Mouse (Mus musculus): ENCODE results near the gene Fam25c. TPM values are rescaled to one million over a fixed set of nuclear protein-coding genes. Genes with fewer than 3 reads are reported as not detected.
A peak's percentile ranks its signal among the peaks of the same experiment; 100 is the strongest.

The Fam25c gene
- total RNA-seq, 2 experiments from 2014 or later: not detected

DNA sequence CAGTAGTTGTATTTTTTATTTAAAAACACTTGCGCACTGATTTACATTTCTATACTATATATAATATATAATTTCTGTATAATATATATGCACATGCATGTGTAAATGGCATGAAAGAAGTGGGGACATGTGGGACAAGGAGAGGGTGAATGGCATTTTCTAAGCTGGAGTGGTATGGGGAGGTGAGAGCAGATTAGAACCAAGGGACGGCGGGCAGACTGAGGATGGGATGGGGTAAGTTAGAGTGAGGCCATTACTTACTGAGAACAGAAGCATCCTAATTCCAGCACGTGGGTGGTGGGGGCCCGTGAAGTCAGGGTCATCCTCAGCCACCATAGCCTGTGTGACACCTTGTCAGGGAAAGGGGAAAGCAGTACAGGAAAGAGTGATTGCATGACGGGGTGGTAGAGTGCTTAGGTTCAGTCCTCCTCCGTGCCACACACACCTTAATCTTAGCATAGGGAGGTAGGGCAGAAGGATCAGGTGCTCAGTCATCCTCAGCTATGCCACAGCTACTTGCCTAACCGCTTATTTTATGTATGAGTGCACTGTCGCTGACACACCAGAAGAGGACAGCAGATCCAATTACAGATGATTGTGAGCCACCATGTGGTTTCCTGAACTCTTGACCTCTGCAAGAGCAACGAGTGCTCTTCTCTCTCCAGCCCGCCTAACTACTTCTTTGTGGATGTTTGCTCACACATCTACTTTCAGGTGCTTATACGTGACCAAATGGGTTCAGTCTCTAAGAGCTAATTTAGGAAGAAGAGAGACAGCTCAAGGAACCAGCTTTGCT is 9.3 kb downstream of the Fam25c start:
- H3K4me3 ChIP-seq: no peak overlapping the region
- peak; percentile 20; the same call in 1 of the 2 replicates for TF ChIP-seq CTCF (IDR thresholded peaks at IDR 0.05)
- H3K27ac ChIP-seq: no peak overlapping the region
- no peak for DNase-seq (ENCODE audit: extremely low spot score in 1 of 2, low spot score in 2 of 2)
- intact Hi-C loops (cut with DNase I): no loop called here

- DNase-seq (ENCODE audit: extremely low spot score in 1 of 2, low spot score in 2 of 2): no peak
- no peak for TF ChIP-seq CTCF (IDR thresholded peaks at IDR 0.05)
- intact Hi-C loops (cut with DNase I): no loop called here
- no peak overlapping the region for H3K4me3 ChIP-seq
- no peak overlapping the region for H3K27ac ChIP-seq
Measured at GRCm38 (mm10) chr14:34344361-34344760, 10.9 kb downstream of the Fam25c start.

DNA sequence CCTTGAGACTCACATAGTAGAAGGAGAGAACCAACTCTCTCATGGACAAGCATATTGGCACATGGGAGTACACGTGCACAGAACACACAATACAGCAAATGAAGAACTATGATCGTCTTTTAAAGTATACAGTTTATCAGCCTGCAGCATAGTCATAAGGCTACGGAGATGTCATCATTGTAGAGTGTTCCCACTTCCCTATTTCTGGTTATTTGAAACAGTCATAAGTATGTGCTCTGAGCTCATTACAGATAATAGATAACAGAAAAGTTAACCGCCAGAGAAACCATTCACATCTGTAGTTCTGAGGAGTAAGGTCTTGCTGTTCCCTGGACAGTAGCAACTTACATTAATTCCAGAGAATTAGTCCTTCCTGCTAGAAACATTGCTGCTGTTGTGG is 12.2 kb downstream of the Fam25c start:
- Histone ChIP-seq H3K4me3 (no peak overlapping the region), H3K27ac (no peak overlapping the region)
- no peak for TF ChIP-seq CTCF (IDR thresholded peaks at IDR 0.05)
- intact Hi-C loops (cut with DNase I): no loop called here
- no peak for DNase-seq (ENCODE audit: extremely low spot score in 1 of 2, low spot score in 2 of 2)

DNA sequence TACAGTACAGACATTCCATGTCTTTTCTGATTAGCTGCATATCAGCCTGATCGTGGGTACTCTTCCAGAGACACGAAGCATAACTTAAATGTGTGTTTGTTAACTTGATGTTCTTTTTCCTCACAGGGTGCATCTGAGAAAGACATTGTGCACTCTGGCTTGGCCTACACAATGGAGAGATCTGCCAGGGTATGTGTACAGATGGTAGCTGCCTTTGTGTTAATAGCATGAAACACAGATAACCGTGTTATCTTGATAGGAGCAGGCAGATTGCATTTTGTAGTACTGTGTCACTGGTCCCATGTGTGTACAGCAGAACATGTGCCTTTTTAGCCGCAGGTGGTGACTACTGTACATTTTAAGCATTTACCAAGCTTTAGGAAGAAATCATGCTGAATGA is 13.2 kb downstream of the Fam25c start:
- no peak overlapping the region for H3K4me3 ChIP-seq
- no peak for TF ChIP-seq CTCF (IDR thresholded peaks at IDR 0.05)

GRCm38 (mm10) chr14:34339446-34339845 is 15.8 kb downstream of the Fam25c start:
- TF ChIP-seq CTCF (IDR thresholded peaks at IDR 0.05): no peak
- DNase-seq (ENCODE audit: extremely low spot score in 1 of 2, low spot score in 2 of 2): no peak
- no peak overlapping the region for H3K27ac ChIP-seq
- H3K4me3 ChIP-seq: no peak overlapping the region
- intact Hi-C loops (cut with DNase I): no loop called here

More for the DNA sequence above, 13.2 kb downstream of the Fam25c start:
- intact Hi-C loops (cut with DNase I): no loop called here
- no peak for DNase-seq (ENCODE audit: extremely low spot score in 1 of 2, low spot score in 2 of 2)
- no peak overlapping the region for H3K27ac ChIP-seq

GRCm38 (mm10) chr14:34332476-34332875 is 22.8 kb downstream of the Fam25c start:
- no peak overlapping the region for H3K4me3 ChIP-seq
- no peak for TF ChIP-seq CTCF (IDR thresholded peaks at IDR 0.05)
- intact Hi-C loops (cut with DNase I): no loop called here
- H3K27ac ChIP-seq: peak overlapping the region; percentile 50; the same call in 1 of the 2 replicates
- peak in 1 of 2 experiments; percentile 32 for DNase-seq (ENCODE audit: extremely low spot score in 1 of 2, low spot score in 2 of 2)

DNA sequence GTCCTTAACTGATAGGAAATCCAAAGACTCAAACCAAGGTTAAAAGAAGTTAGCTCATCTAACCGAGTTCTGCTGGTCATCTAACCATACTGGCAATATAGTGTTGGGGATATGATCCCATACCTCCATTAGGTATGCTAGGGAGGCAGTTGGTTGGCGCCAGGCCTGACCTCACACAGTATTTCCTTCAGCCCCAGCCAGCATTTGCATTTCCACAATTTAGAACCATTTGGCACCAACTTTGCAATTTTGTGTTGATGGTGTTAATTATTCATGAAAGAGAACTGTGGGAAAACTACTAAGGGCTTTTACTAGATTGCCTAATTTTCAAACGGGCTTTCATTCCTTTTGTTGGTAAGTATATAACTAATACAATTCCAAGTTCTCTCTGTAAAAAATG is 23.3 kb downstream of the Fam25c start:
- intact Hi-C loops (cut with DNase I): no loop called here
- Histone ChIP-seq H3K4me3 (no peak overlapping the region), H3K27ac (peak overlapping the region; percentile 50; the same call in 1 of the 2 replicates)
- no peak for DNase-seq (ENCODE audit: extremely low spot score in 1 of 2, low spot score in 2 of 2)
- TF ChIP-seq CTCF (IDR thresholded peaks at IDR 0.05): no peak

DNA sequence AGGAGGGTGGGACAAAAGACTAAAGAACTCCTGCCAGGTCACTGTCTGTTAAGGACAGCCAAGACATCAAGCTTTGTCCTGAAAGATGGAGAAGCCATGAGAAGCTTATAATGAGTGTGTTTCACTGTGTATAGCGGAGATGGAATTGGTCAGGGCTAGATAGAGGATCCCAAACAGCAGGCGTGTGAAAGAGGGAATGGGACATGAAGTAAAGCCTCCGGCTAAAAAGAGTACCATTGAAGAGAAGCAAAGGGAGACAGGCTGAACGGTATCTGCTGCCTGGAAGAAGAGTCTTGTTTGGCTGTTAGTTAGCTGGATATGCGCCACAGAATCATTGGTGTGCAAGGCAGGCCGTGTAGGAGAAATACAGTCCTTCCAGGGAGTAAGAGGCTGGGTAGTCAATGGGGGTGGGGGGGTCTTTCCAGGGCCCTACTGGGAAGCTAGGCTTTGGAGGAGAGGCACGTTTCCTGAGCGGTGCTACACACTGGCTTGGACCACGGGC is 24.5 kb downstream of the Fam25c start:
- Histone ChIP-seq H3K4me3 (no peak overlapping the region), H3K27ac (0 out of 2 replicates have a peak overlapping the region, but pooled peaks have one; percentile 40)
- DNase-seq (ENCODE audit: extremely low spot score in 1 of 2, low spot score in 2 of 2): no peak
- TF ChIP-seq CTCF (IDR thresholded peaks at IDR 0.05): no peak
- intact Hi-C loops (cut with DNase I): no loop called here

GRCm38 (mm10) chr14:34327618-34328017 is 27.6 kb downstream of the Fam25c start:
- intact Hi-C loops (cut with DNase I): no loop called here
- Histone ChIP-seq H3K4me3 (no peak overlapping the region), H3K27ac (no peak overlapping the region)
- DNase-seq (ENCODE audit: extremely low spot score in 1 of 2, low spot score in 2 of 2): no peak
- no peak for TF ChIP-seq CTCF (IDR thresholded peaks at IDR 0.05)

DNA sequence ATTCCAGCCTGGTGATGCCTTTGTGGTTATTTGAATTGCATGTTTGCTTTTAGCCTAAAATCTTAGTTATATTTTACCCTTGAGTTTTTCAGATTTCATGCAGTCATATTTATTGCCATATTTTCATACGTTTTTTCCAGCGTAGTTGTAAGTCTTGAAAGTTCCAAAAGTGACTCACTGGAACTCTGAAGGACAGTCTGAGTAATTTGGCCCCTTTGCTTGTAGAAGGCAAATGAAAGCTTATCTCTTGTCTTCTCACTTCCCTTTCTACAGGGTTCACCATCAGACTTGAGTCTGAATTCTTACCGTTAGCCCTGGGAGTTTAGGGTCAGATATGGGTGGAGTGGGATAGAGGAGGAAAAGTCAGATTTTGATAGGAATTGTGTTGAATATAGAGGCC is 28.6 kb downstream of the Fam25c start:
- intact Hi-C loops (cut with DNase I): no loop called here

GRCm38 (mm10) chr14:34323576-34324085 is 31.6 kb downstream of the Fam25c start:
- DNase-seq (ENCODE audit: extremely low spot score in 1 of 2, low spot score in 2 of 2): no peak
- TF ChIP-seq CTCF (IDR thresholded peaks at IDR 0.05): no peak
- intact Hi-C loops (cut with DNase I): no loop called here
- H3K4me3 ChIP-seq: no peak overlapping the region
- no peak overlapping the region for H3K27ac ChIP-seq

More for the DNA sequence above, 28.6 kb downstream of the Fam25c start:
- no peak for DNase-seq (ENCODE audit: extremely low spot score in 1 of 2, low spot score in 2 of 2)
- Histone ChIP-seq H3K27ac (no peak overlapping the region), H3K4me3 (no peak overlapping the region)
- no peak for TF ChIP-seq CTCF (IDR thresholded peaks at IDR 0.05)

DNA sequence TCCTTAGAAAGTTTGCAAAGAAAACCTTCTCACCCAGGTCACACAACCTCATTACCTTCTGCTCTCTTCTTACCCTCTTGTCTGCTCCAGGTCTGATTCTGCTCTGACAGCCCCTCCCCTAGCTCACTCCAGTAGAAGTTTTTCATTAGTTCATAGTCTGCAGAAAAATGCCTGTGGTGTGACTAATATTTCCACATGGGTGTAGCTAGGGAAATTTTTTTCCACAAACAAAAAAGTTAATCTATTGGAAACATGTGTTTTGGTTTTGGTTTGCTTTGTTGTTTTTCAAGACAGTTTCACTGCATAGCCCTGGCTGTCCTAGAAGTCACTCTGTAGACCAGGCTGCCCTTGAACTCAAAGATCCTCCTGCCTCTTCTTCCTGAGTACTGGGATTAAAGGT is 37.1 kb downstream of the Fam25c start:
- Histone ChIP-seq H3K27ac (no peak overlapping the region), H3K4me3 (no peak overlapping the region)
- DNase-seq (ENCODE audit: extremely low spot score in 1 of 2, low spot score in 2 of 2): no peak
- TF ChIP-seq CTCF (IDR thresholded peaks at IDR 0.05): no peak
- intact Hi-C loops (cut with DNase I): no loop called here

All from left cerebral cortex, adult 2 months (tissue).